Mouse (Mus musculus) liver, adult 2 months (tissue): ENCODE measurements around the gene Dcp1a. TPM values are rescaled to one million over a fixed set of nuclear protein-coding genes. Genes with fewer than 3 reads are reported as not detected.

Source experiments
- DNase-seq: peaks from one replicate; pipeline ENCODE4 v3.0.0-alpha.2; 2011; ENCODE audit warnings: low read depth, low spot score; ENCODE audit errors: extremely low read depth
- H3K27ac ChIP-seq: fragments of 200-500 bp; replicated peaks from 2 replicates; pipeline ENCODE4 v1.5.1; 2012; ENCODE audit warnings: low read depth, mild to moderate bottlenecking, control low read depth, inconsistent platforms, low read length; ENCODE audit not compliant: insufficient read depth
- H3K27me3 ChIP-seq: fragments of 200-500 bp; 2 replicates; pipeline ENCODE4 v1.6.1; 2012; ENCODE audit warnings: mild to moderate bottlenecking, moderate library complexity, low read length, inconsistent platforms; ENCODE audit not compliant: control insufficient read depth, insufficient read depth
- H3K36me3 ChIP-seq: fragments of 200-500 bp; 2 replicates; pipeline ENCODE4 v1.6.1; 2012; ENCODE audit warnings: low read length, inconsistent platforms; ENCODE audit not compliant: control insufficient read depth, insufficient read depth
- H3K4me1 ChIP-seq: fragments of 200-500 bp; 2 replicates; pipeline ENCODE4 v1.6.1; 2011; ENCODE audit warnings: low read length; ENCODE audit not compliant: control insufficient read depth, insufficient read depth
- H3K4me3 ChIP-seq: fragments of 200-500 bp; 2 replicates; pipeline ENCODE4 v1.5.1; 2011; ENCODE audit warnings: low read depth, mild to moderate bottlenecking, control low read depth, low read length, moderate library complexity; ENCODE audit not compliant: insufficient read depth
- H3K79me2 ChIP-seq: fragments of 200-500 bp; 2 replicates; pipeline ENCODE4 v1.6.1; 2012; ENCODE audit warnings: inconsistent platforms, mild to moderate bottlenecking, low read length, moderate library complexity; ENCODE audit not compliant: control insufficient read depth, insufficient read depth
- H3K9ac ChIP-seq: fragments of 200-500 bp; 2 replicates; pipeline ENCODE4 v1.6.1; 2012; ENCODE audit warnings: low read depth, mild to moderate bottlenecking, control low read depth, inconsistent platforms, low read length
- CTCF ChIP-seq: fragments of 200-500 bp; IDR thresholded peaks from 2 replicates; pipeline ENCODE4 v1.5.1; 2011; ENCODE audit warnings: low read depth, low read length, control low read depth
- POLR2A ChIP-seq: fragments of 200-500 bp; IDR thresholded peaks from 2 replicates; pipeline ENCODE4 v1.6.1; 2011; ENCODE audit warnings: low read length, control low read depth; ENCODE audit not compliant: insufficient read depth; ENCODE audit errors: extremely low read depth
- WGBS: fragments of 180-500 bp; shearing (Covaris S2); methylation state at CpG from one replicate; pipeline ENCODE4 v1.1.7; 2018; 5-methylcytosine and 5-hydroxymethylcytosine counted together
- polyA plus RNA-seq: library from polyadenylated mRNA; depleted of rRNA; stranded (reverse); fragments of >200 nt; gene quantifications from 2 replicates; pipeline ENCODE4 v1.2.3, GENCODE M21; 2012; rRNA removed
- total RNA-seq: library from RNA; depleted of rRNA; stranded (reverse); fragments of >200 nt; gene quantifications from 2 replicates; pipeline ENCODE4 v1.2.3, GENCODE M21; 2014; rRNA removed

Gene Dcp1a
- total and polyA plus RNA-seq, 2 experiments: 6.8 to 8.9 TPM

GRCm38 (mm10) chr14:30572253-30572652 is 92.9 kb downstream of the Dcp1a start:
- Histone ChIP-seq H3K27ac (no peak overlapping the region), H3K36me3 (peaks cover 39% of the 10 kb centered on the region)
- TF ChIP-seq POLR2A: no peak
- TF ChIP-seq CTCF: no peak

GRCm38 (mm10) chr14:30573235-30573634 is 93.9 kb downstream of the Dcp1a start:
- no peaks in the 10 kb centered on the region for H3K79me2 ChIP-seq
- H3K4me3 ChIP-seq: no peak overlapping the region
- H3K4me1 ChIP-seq: 0 out of 2 replicates have a peak, but pooled peaks cover 3% of the 10 kb centered on the region
- WGBS: 45% methylated on average over 8 of the region's 8 CpGs
- DNase-seq: no peak
- no peak overlapping the region for H3K27ac ChIP-seq
- H3K27me3 ChIP-seq: no peaks in the 10 kb centered on the region
- no peak overlapping the region for H3K9ac ChIP-seq
- no peak for TF ChIP-seq CTCF
- TF ChIP-seq POLR2A: no peak
- peaks cover 32% of the 10 kb centered on the region for H3K36me3 ChIP-seq

More at GRCm38 (mm10) chr14:30572253-30572652, 92.9 kb downstream of the Dcp1a start:
- no peak for DNase-seq
- Histone ChIP-seq H3K4me1 (0 out of 2 replicates have a peak, but pooled peaks cover 3% of the 10 kb centered on the region), H3K9ac (no peak overlapping the region), H3K27me3 (no peaks in the 10 kb centered on the region), H3K79me2 (no peaks in the 10 kb centered on the region), H3K4me3 (no peak overlapping the region)
- 89% methylated on average over 10 of the region's 10 CpGs for WGBS

- TF ChIP-seq CTCF (peak; percentile 46), POLR2A (no peak)
- H3K4me3 ChIP-seq: no peak overlapping the region
- WGBS: 66% methylated on average over 6 of the region's 6 CpGs
- no peaks in the 10 kb centered on the region for H3K27me3 ChIP-seq
- H3K9ac ChIP-seq: no peak overlapping the region
- H3K36me3 ChIP-seq: peaks cover 24% of the 10 kb centered on the region
- no peak overlapping the region for H3K27ac ChIP-seq
- no peaks in the 10 kb centered on the region for H3K79me2 ChIP-seq
- 0 out of 2 replicates have a peak, but pooled peaks cover 3% of the 10 kb centered on the region for H3K4me1 ChIP-seq
- DNase-seq: peak; percentile 55
Measured at GRCm38 (mm10) chr14:30573983-30574584, 94.7 kb downstream of the Dcp1a start.

- H3K4me1 ChIP-seq: no peaks in the 10 kb centered on the region
Measured at GRCm38 (mm10) chr14:30575791-30576190, 96.5 kb downstream of the Dcp1a start.

GRCm38 (mm10) chr14:30576260-30576659 is 96.9 kb downstream of the Dcp1a start:
- H3K4me3 ChIP-seq: no peak overlapping the region
- no peaks in the 10 kb centered on the region for H3K27me3 ChIP-seq
- H3K79me2 ChIP-seq: no peaks in the 10 kb centered on the region
- TF ChIP-seq POLR2A (no peak), CTCF (no peak)
- H3K27ac ChIP-seq: no peak overlapping the region
- peaks cover 15% of the 10 kb centered on the region for H3K36me3 ChIP-seq
- 66% methylated on average over 5 of the region's 5 CpGs for WGBS
- no peak overlapping the region for H3K9ac ChIP-seq
- no peak for DNase-seq
- no peaks in the 10 kb centered on the region for H3K4me1 ChIP-seq

More at GRCm38 (mm10) chr14:30575791-30576190, 96.5 kb downstream of the Dcp1a start:
- H3K36me3 ChIP-seq: peaks cover 19% of the 10 kb centered on the region
- WGBS: 82% methylated on average over 7 of the region's 7 CpGs
- no peak overlapping the region for H3K27ac ChIP-seq
- H3K79me2 ChIP-seq: no peaks in the 10 kb centered on the region
- no peaks in the 10 kb centered on the region for H3K27me3 ChIP-seq
- TF ChIP-seq POLR2A (no peak), CTCF (no peak)
- H3K9ac ChIP-seq: no peak overlapping the region
- H3K4me3 ChIP-seq: no peak overlapping the region
- no peak for DNase-seq

Other genes with a start within 250 kb of the Dcp1a start
- 0.55 and 1.9 TPM in 2 replicates for gene Cacna1d, start 11.9 kb downstream of the Dcp1a start, total RNA-seq
- 0.72 and 0.76 TPM in 2 replicates for gene Cacna1d, start 11.9 kb downstream of the Dcp1a start, polyA plus RNA-seq
- gene Tkt, start 68.8 kb downstream of the Dcp1a start, total RNA-seq: 115 and 116 TPM in 2 replicates
- gene Tkt, start 68.8 kb downstream of the Dcp1a start, polyA plus RNA-seq: 114 and 166 TPM in 2 replicates
- gene Prkcd, start 146.7 kb downstream of the Dcp1a start, total RNA-seq: 7.7 and 9.5 TPM in 2 replicates
- gene Prkcd, start 146.7 kb downstream of the Dcp1a start, polyA plus RNA-seq: 6.7 and 14.9 TPM in 2 replicates
- gene Rft1, start 174.8 kb downstream of the Dcp1a start, total RNA-seq: 18.4 and 19.0 TPM in 2 replicates
- gene Rft1, start 174.8 kb downstream of the Dcp1a start, polyA plus RNA-seq: 12.3 and 13.0 TPM in 2 replicates
- gene Sfmbt1, start 235.3 kb downstream of the Dcp1a start, total RNA-seq: 11.1 and 11.2 TPM in 2 replicates
- gene Sfmbt1, start 235.3 kb downstream of the Dcp1a start, polyA plus RNA-seq: 1.6 and 2.1 TPM in 2 replicates